Mouse (Mus musculus): ENCODE results near the gene Arhgef11. TPM values are rescaled to one million over a fixed set of nuclear protein-coding genes. Genes with fewer than 3 reads are reported as not detected.

Gene Arhgef11
- polyA plus RNA-seq, 1 experiment from 2014 or later: 21.9 TPM

DNA sequence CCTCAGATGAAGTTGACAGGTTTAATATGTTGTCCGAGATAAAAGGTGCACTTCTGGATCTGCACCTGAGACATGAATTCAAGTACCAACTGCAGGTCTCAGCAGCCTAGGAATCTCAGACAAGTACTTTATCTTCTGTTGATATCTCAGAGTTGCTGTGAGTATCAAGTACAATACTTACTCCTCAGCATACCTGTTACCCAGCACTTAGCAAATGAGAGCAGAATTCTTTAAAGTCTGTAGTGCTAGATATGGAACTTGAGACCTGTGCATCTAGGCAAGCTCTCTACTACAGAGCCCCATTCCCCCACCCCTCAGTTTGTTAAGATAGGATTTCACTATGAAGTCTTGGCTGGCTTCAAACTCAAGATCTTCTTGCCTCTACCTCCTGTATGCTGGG, 43.9 kb downstream of the Arhgef11 start:
- ATAC-seq (ENCODE audit: insufficient number of reproducible peaks, insufficient read depth, low FRiP score, low TSS enrichment, low read depth): no peak
- Histone ChIP-seq H3K4me3 (replicated peaks) (no peak overlapping the region), H3K9ac (replicated peaks) (no peak overlapping the region), H3K27me3 (no peaks in the 10 kb centered on the region), H3K36me3 (peaks cover 6% of the 10 kb centered on the region; the same call in 1 of the 2 replicates), H3K4me1 (replicated peaks) (no peaks in the 10 kb centered on the region), H3K9me3 (no peaks in the 10 kb centered on the region), H3K27ac (no peak overlapping the region), H3K4me2 (no peak overlapping the region)
- 86% methylated on average over 1 of the region's 1 CpGs for WGBS

- Histone ChIP-seq H3K4me3 (replicated peaks) (no peak overlapping the region), H3K9ac (replicated peaks) (no peak overlapping the region), H3K27ac (no peak overlapping the region), H3K4me2 (no peak overlapping the region), H3K27me3 (no peaks in the 10 kb centered on the region), H3K36me3 (peaks cover 98% of the 10 kb centered on the region), H3K4me1 (replicated peaks) (no peaks in the 10 kb centered on the region), H3K9me3 (no peaks in the 10 kb centered on the region)
- no peak for ATAC-seq (ENCODE audit: insufficient number of reproducible peaks, insufficient read depth, low FRiP score, low TSS enrichment, low read depth)
- WGBS: 77% methylated on average over 2 of the region's 2 CpGs
Measured at GRCm38 (mm10) chr3:87718525-87718924, 101.2 kb downstream of the Arhgef11 start.

DNA sequence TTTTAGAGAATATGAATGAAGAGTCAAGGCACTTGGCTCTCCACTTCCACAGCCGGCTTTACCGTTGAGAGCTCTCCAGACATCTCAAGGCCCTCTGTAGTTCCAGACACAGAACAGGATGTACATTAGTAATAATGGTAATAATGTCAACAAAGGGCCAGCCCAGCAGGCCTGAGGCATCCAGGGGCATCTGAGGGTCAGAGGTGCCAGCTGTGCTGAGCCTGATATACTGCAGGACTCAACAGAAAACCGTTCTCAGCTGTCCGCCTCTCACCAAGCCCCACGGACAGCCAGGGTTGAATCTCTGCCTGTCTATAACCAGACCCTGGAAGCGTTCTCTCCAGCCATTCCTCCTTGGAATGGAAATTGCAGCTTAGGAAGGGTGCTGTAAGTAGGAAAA, 107.2 kb downstream of the Arhgef11 start:
- 72% methylated on average over 6 of the region's 6 CpGs for WGBS
- no peaks in the 10 kb centered on the region for H3K27me3 ChIP-seq
- no peak for ATAC-seq (ENCODE audit: insufficient number of reproducible peaks, insufficient read depth, low FRiP score, low TSS enrichment, low read depth)
- H3K4me2 ChIP-seq: no peak overlapping the region
- H3K9ac ChIP-seq (replicated peaks): no peak overlapping the region
- no peaks in the 10 kb centered on the region for H3K9me3 ChIP-seq
- peaks cover 96% of the 10 kb centered on the region for H3K36me3 ChIP-seq
- H3K4me3 ChIP-seq (replicated peaks): no peak overlapping the region
- H3K27ac ChIP-seq: no peak overlapping the region
- H3K4me1 ChIP-seq (replicated peaks): no peaks in the 10 kb centered on the region

DNA sequence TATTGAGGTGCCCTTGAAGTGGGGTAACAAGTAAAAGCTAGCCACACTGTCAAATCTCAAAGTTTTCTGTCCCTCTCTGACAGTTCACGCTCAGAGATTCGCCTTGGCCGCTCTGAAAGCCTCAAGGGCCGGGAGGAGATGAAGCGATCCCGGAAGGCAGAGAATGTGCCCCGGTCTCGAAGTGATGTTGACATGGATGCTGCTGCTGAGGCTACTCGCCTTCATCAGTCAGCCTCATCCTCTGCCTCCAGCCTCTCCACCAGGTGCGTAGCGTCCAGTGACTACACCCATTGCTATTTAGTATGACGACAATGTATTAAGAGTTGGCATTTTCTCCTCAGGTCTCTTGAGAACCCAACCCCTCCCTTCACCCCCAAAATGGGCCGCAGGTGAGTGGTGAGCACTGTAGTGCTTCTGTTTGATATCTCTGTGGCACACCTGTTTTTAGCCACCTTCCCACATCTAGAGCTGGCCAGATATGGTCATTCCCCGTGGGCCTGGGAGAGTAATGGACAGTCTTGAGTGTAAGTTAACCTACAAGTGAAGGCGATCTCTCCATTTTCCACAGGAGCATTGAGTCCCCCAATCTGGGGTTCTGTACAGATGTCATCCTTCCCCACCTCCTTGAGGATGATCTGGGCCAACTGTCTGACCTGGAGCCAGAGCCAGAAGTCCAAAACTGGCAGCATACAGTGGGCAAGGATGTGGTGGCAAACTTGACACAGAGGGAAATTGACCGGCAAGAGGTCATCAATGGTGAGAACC, 108.2 kb downstream of the Arhgef11 start:
- no peaks in the 10 kb centered on the region for H3K27me3 ChIP-seq
- H3K36me3 ChIP-seq: peaks cover 97% of the 10 kb centered on the region
- H3K27ac ChIP-seq: no peak overlapping the region
- no peak for ATAC-seq (ENCODE audit: insufficient number of reproducible peaks, insufficient read depth, low FRiP score, low TSS enrichment, low read depth)
- WGBS: 95% methylated on average over 16 of the region's 16 CpGs
- H3K4me2 ChIP-seq: no peak overlapping the region
- no peak overlapping the region for H3K4me3 ChIP-seq (replicated peaks)
- H3K4me1 ChIP-seq (replicated peaks): no peaks in the 10 kb centered on the region
- H3K9me3 ChIP-seq: no peaks in the 10 kb centered on the region
- H3K9ac ChIP-seq (replicated peaks): no peak overlapping the region

DNA sequence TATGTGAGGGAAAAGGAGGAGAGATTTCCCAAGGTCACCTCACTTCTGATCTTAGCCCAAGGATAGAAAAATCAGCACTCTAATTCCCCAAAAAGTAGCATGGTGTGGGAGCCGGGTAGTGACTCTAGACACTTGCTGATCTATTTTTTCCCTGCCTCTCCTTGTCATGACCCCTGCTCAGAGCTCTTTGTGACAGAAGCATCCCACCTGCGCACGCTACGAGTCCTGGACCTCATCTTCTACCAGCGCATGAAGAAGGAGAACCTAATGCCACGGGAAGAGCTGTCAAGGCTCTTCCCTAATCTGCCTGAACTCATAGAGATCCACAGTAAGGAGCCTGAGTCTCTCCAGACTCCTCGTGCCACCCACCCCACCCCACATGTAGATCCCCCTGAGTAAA, 108.8 kb downstream of the Arhgef11 start:
- H3K4me1 ChIP-seq (replicated peaks): no peaks in the 10 kb centered on the region
- no peak overlapping the region for H3K4me3 ChIP-seq (replicated peaks)
- H3K9me3 ChIP-seq: no peaks in the 10 kb centered on the region
- peaks cover 97% of the 10 kb centered on the region for H3K36me3 ChIP-seq
- no peaks in the 10 kb centered on the region for H3K27me3 ChIP-seq
- H3K4me2 ChIP-seq: no peak overlapping the region
- no peak overlapping the region for H3K27ac ChIP-seq
- no peak for ATAC-seq (ENCODE audit: insufficient number of reproducible peaks, insufficient read depth, low FRiP score, low TSS enrichment, low read depth)
- WGBS: 93% methylated on average over 7 of the region's 7 CpGs
- H3K9ac ChIP-seq (replicated peaks): no peak overlapping the region

- WGBS: 93% methylated on average over 6 of the region's 6 CpGs
- H3K4me1 ChIP-seq (replicated peaks): no peaks in the 10 kb centered on the region
- no peak overlapping the region for H3K4me2 ChIP-seq
- H3K36me3 ChIP-seq: peaks cover 98% of the 10 kb centered on the region
- H3K27ac ChIP-seq: no peak overlapping the region
- H3K27me3 ChIP-seq: no peaks in the 10 kb centered on the region
- H3K4me3 ChIP-seq (replicated peaks): no peak overlapping the region
- H3K9ac ChIP-seq (replicated peaks): no peak overlapping the region
- ATAC-seq (ENCODE audit: insufficient number of reproducible peaks, insufficient read depth, low FRiP score, low TSS enrichment, low read depth): no peak
- no peaks in the 10 kb centered on the region for H3K9me3 ChIP-seq
Measured at GRCm38 (mm10) chr3:87728696-87729095, 111.3 kb downstream of the Arhgef11 start.

DNA sequence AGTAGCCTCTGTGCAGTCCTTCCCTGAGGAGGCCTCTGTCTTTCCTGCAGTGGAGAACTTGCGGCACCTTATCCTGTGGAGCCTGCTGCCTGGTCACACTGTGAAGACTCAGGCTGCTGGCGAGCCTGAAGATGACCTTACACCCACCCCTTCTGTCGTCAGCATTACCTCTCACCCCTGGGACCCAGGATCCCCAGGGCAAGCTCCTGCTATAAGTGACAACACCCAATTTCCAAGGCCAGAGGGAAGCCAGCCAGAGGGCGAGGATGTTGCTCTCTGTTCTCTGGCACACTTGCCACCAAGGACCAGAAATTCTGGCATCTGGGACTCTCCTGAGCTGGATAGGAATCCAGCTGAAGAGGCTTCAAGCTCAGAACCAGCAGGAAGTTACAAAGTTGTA, 115.7 kb downstream of the Arhgef11 start:
- no peaks in the 10 kb centered on the region for H3K27me3 ChIP-seq
- 82% methylated on average over 4 of the region's 4 CpGs for WGBS
- no peak overlapping the region for H3K4me2 ChIP-seq
- no peaks in the 10 kb centered on the region for H3K4me1 ChIP-seq (replicated peaks)
- peaks cover 100% of the 10 kb centered on the region for H3K36me3 ChIP-seq
- H3K27ac ChIP-seq: no peak overlapping the region
- no peak overlapping the region for H3K4me3 ChIP-seq (replicated peaks)
- H3K9me3 ChIP-seq: no peaks in the 10 kb centered on the region
- H3K9ac ChIP-seq (replicated peaks): no peak overlapping the region
- ATAC-seq (ENCODE audit: insufficient number of reproducible peaks, insufficient read depth, low FRiP score, low TSS enrichment, low read depth): no peak

GRCm38 (mm10) chr3:87733984-87734761, 116.8 kb downstream of the Arhgef11 start:
- H3K9ac ChIP-seq (replicated peaks): no peak overlapping the region
- 85% methylated on average over 11 of the region's 11 CpGs for WGBS
- H3K4me3 ChIP-seq (replicated peaks): no peak overlapping the region
- no peak overlapping the region for H3K27ac ChIP-seq
- H3K4me2 ChIP-seq: no peak overlapping the region
- no peak for ATAC-seq (ENCODE audit: insufficient number of reproducible peaks, insufficient read depth, low FRiP score, low TSS enrichment, low read depth)
- H3K9me3 ChIP-seq: no peaks in the 10 kb centered on the region
- H3K27me3 ChIP-seq: no peaks in the 10 kb centered on the region
- no peaks in the 10 kb centered on the region for H3K4me1 ChIP-seq (replicated peaks)
- H3K36me3 ChIP-seq: peaks cover 100% of the 10 kb centered on the region

DNA sequence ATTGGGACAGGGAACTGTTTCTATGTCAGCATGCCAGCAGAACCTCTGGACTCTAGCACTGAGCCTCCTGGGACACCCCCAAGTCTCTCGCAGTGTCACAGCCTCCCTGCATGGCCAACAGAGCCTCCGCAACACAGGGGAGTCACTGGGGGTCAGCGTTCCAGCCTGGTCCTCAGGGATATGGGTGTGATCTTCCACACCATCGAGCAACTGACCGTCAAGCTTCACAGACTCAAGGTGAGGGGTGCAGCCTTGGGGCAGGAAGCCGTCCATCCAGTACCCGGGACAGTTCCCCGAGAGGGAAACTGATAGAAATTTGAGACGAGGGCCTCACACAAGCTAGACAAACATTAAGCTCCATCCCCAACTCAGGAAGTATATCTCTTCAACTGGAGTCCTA, 118.0 kb downstream of the Arhgef11 start:
- no peak overlapping the region for H3K4me3 ChIP-seq (replicated peaks)
- H3K9me3 ChIP-seq: no peaks in the 10 kb centered on the region
- H3K36me3 ChIP-seq: peaks cover 95% of the 10 kb centered on the region
- H3K9ac ChIP-seq (replicated peaks): no peak overlapping the region
- no peak overlapping the region for H3K4me2 ChIP-seq
- WGBS: 76% methylated on average over 9 of the region's 9 CpGs
- ATAC-seq (ENCODE audit: insufficient number of reproducible peaks, insufficient read depth, low FRiP score, low TSS enrichment, low read depth): no peak
- H3K4me1 ChIP-seq (replicated peaks): no peaks in the 10 kb centered on the region
- no peak overlapping the region for H3K27ac ChIP-seq
- no peaks in the 10 kb centered on the region for H3K27me3 ChIP-seq

- no peak overlapping the region for H3K9ac ChIP-seq (replicated peaks)
- H3K4me2 ChIP-seq: no peak overlapping the region
- no peaks in the 10 kb centered on the region for H3K4me1 ChIP-seq (replicated peaks)
- H3K4me3 ChIP-seq (replicated peaks): no peak overlapping the region
- H3K9me3 ChIP-seq: no peaks in the 10 kb centered on the region
- H3K36me3 ChIP-seq: peaks cover 63% of the 10 kb centered on the region
- no peak for ATAC-seq (ENCODE audit: insufficient number of reproducible peaks, insufficient read depth, low FRiP score, low TSS enrichment, low read depth)
- no peaks in the 10 kb centered on the region for H3K27me3 ChIP-seq
- no peak overlapping the region for H3K27ac ChIP-seq
- WGBS: 79% methylated on average over 5 of the region's 5 CpGs
Measured at GRCm38 (mm10) chr3:87738906-87739305, 121.5 kb downstream of the Arhgef11 start.

DNA sequence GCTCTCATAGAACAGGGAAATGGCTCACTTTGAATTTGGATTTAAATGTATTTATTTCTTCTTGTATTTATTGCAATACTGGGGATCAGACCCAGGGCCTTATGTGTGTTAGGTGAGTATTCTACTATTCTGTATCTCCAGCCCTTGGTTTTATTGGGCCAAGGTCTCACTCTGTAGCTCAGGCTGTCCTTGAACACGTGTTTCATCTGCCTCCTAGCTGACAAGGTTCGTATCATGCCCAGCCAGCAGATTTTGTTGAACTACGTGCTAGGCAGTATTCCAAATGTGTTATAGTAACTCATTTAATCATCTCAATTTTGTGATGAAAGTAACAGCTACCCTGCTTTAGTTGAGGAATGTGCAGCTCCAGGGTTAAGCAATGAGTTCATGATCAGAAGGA, 124.7 kb downstream of the Arhgef11 start:
- 86% methylated on average over 3 of the region's 3 CpGs for WGBS
- no peak overlapping the region for H3K27ac ChIP-seq
- no peaks in the 10 kb centered on the region for H3K9me3 ChIP-seq
- no peaks in the 10 kb centered on the region for H3K27me3 ChIP-seq
- peaks cover 32% of the 10 kb centered on the region for H3K36me3 ChIP-seq
- H3K4me2 ChIP-seq: no peak overlapping the region
- no peak for ATAC-seq (ENCODE audit: insufficient number of reproducible peaks, insufficient read depth, low FRiP score, low TSS enrichment, low read depth)
- H3K9ac ChIP-seq (replicated peaks): no peak overlapping the region
- peaks cover 16% of the 10 kb centered on the region for H3K4me1 ChIP-seq (replicated peaks)
- H3K4me3 ChIP-seq (replicated peaks): no peak overlapping the region
